Mouse (Mus musculus): ENCODE data around the gene Fig4.

Fig4 gene

GRCm38 (mm10) chr10:41302689-41303431, at the start of gene Fig4:
Fig4 (minus strand) TSS chr10:41303260.
- no peaks in the 10 kb centered on the region for H3K27me3 ChIP-seq (ENCODE audit: insufficient read depth, low read length)
- H3K4me1 ChIP-seq (replicated peaks; ENCODE audit: low read depth, low read length) = peaks cover 46% of the 10 kb centered on the region
- no peaks in the 10 kb centered on the region for H3K36me3 ChIP-seq (ENCODE audit: insufficient read depth, low read length)
- TF ChIP-seq POU5F1 (IDR thresholded peaks at IDR 0.05; ENCODE audit: borderline replicate concordance, low read length) (no peak), CTCF (conservative IDR thresholded peaks at IDR 0.05; ENCODE audit: low read length) (no peak), NANOG (IDR thresholded peaks at IDR 0.05; ENCODE audit: borderline replicate concordance, low read length) (no peak)
- peak within 1 kb of the TSS; percentile 98 for H3K4me3 ChIP-seq (replicated peaks; ENCODE audit: low read length)
- H3K9me3 ChIP-seq (ENCODE audit: low read length) = peaks cover 16% of the 10 kb centered on the region

GRCm38 (mm10) chr10:41341346-41341745, 38.3 kb upstream of the Fig4 start:
- no peaks in the 10 kb centered on the region for H3K27me3 ChIP-seq (ENCODE audit: insufficient read depth, low read length)
- TF ChIP-seq POU5F1 (IDR thresholded peaks at IDR 0.05; ENCODE audit: borderline replicate concordance, low read length) = no peak
- no peak for TF ChIP-seq CTCF (conservative IDR thresholded peaks at IDR 0.05; ENCODE audit: low read length)
- TF ChIP-seq NANOG (IDR thresholded peaks at IDR 0.05; ENCODE audit: borderline replicate concordance, low read length) = no peak
- no peak overlapping the region for H3K4me3 ChIP-seq (replicated peaks; ENCODE audit: low read length)
- no peaks in the 10 kb centered on the region for H3K36me3 ChIP-seq (ENCODE audit: insufficient read depth, low read length)
- H3K4me1 ChIP-seq (replicated peaks; ENCODE audit: low read depth, low read length) = no peaks in the 10 kb centered on the region
- H3K9me3 ChIP-seq (ENCODE audit: low read length) = peaks cover 5% of the 10 kb centered on the region; the same call in 1 of the 2 replicates

- Histone ChIP-seq H3K9me3 (ENCODE audit: low read length) (peaks cover 6% of the 10 kb centered on the region; the same call in 1 of the 2 replicates), H3K4me3 (replicated peaks; ENCODE audit: low read length) (no peak overlapping the region), H3K4me1 (replicated peaks; ENCODE audit: low read depth, low read length) (no peaks in the 10 kb centered on the region), H3K36me3 (ENCODE audit: insufficient read depth, low read length) (no peaks in the 10 kb centered on the region), H3K27me3 (ENCODE audit: insufficient read depth, low read length) (no peaks in the 10 kb centered on the region)
- TF ChIP-seq CTCF (conservative IDR thresholded peaks at IDR 0.05; ENCODE audit: low read length) (0 out of 2 replicates have a peak, but pooled peaks have one; percentile 7), POU5F1 (IDR thresholded peaks at IDR 0.05; ENCODE audit: borderline replicate concordance, low read length) (no peak)
Measured at GRCm38 (mm10) chr10:41332533-41333043, 29.5 kb upstream of the Fig4 start.

- Histone ChIP-seq H3K9me3 (ENCODE audit: low read length) (no peaks in the 10 kb centered on the region), H3K36me3 (ENCODE audit: insufficient read depth, low read length) (no peaks in the 10 kb centered on the region), H3K4me3 (replicated peaks; ENCODE audit: low read length) (no peak overlapping the region), H3K27me3 (ENCODE audit: insufficient read depth, low read length) (no peaks in the 10 kb centered on the region), H3K4me1 (replicated peaks; ENCODE audit: low read depth, low read length) (no peaks in the 10 kb centered on the region)
- TF ChIP-seq POU5F1 (IDR thresholded peaks at IDR 0.05; ENCODE audit: borderline replicate concordance, low read length) = no peak
- no peak for TF ChIP-seq CTCF (conservative IDR thresholded peaks at IDR 0.05; ENCODE audit: low read length)
- no peak for TF ChIP-seq NANOG (IDR thresholded peaks at IDR 0.05; ENCODE audit: borderline replicate concordance, low read length)
Measured at GRCm38 (mm10) chr10:41315866-41316265, 12.8 kb upstream of the Fig4 start.

- no peaks in the 10 kb centered on the region for H3K36me3 ChIP-seq (ENCODE audit: insufficient read depth, low read length)
- TF ChIP-seq POU5F1 (IDR thresholded peaks at IDR 0.05; ENCODE audit: borderline replicate concordance, low read length) (no peak), NANOG (IDR thresholded peaks at IDR 0.05; ENCODE audit: borderline replicate concordance, low read length) (no peak), CTCF (conservative IDR thresholded peaks at IDR 0.05; ENCODE audit: low read length) (no peak)
- peaks cover 22% of the 10 kb centered on the region for H3K9me3 ChIP-seq (ENCODE audit: low read length)
- H3K4me1 ChIP-seq (replicated peaks; ENCODE audit: low read depth, low read length) = peaks cover 12% of the 10 kb centered on the region
- no peaks in the 10 kb centered on the region for H3K27me3 ChIP-seq (ENCODE audit: insufficient read depth, low read length)
- H3K4me3 ChIP-seq (replicated peaks; ENCODE audit: low read length) = no peak overlapping the region
Measured at GRCm38 (mm10) chr10:41308205-41308604, 5.1 kb upstream of the Fig4 start.

- Histone ChIP-seq H3K27me3 (ENCODE audit: insufficient read depth, low read length) (no peaks in the 10 kb centered on the region), H3K36me3 (ENCODE audit: insufficient read depth, low read length) (no peaks in the 10 kb centered on the region), H3K4me1 (replicated peaks; ENCODE audit: low read depth, low read length) (peaks cover 32% of the 10 kb centered on the region), H3K9me3 (ENCODE audit: low read length) (peaks cover 22% of the 10 kb centered on the region), H3K4me3 (replicated peaks; ENCODE audit: low read length) (no peak overlapping the region)
- TF ChIP-seq CTCF (conservative IDR thresholded peaks at IDR 0.05; ENCODE audit: low read length) = no peak
- no peak for TF ChIP-seq POU5F1 (IDR thresholded peaks at IDR 0.05; ENCODE audit: borderline replicate concordance, low read length)
- TF ChIP-seq NANOG (IDR thresholded peaks at IDR 0.05; ENCODE audit: borderline replicate concordance, low read length) = no peak
Measured at GRCm38 (mm10) chr10:41304961-41305455, 1.9 kb upstream of the Fig4 start.

- peak within 1 kb of the TSS; percentile 98 for H3K4me3 ChIP-seq (replicated peaks; ENCODE audit: low read length)
- H3K9me3 ChIP-seq (ENCODE audit: low read length) = peaks cover 22% of the 10 kb centered on the region
- H3K27me3 ChIP-seq (ENCODE audit: insufficient read depth, low read length) = no peaks in the 10 kb centered on the region
- TF ChIP-seq CTCF (conservative IDR thresholded peaks at IDR 0.05; ENCODE audit: low read length) (peak; percentile 94), NANOG (IDR thresholded peaks at IDR 0.05; ENCODE audit: borderline replicate concordance, low read length) (no peak)
- peaks cover 44% of the 10 kb centered on the region for H3K4me1 ChIP-seq (replicated peaks; ENCODE audit: low read depth, low read length)
- H3K36me3 ChIP-seq (ENCODE audit: insufficient read depth, low read length) = no peaks in the 10 kb centered on the region
Measured at GRCm38 (mm10) chr10:41303639-41304444, 782 bp upstream of the Fig4 start, which contains the start of gene Ak9. Ak9 (plus strand) TSS chr10:41303980.

GRCm38 (mm10) chr10:41300161-41300560, 2.9 kb downstream of the Fig4 start:
- H3K9me3 ChIP-seq (ENCODE audit: low read length) = no peaks in the 10 kb centered on the region
- no peaks in the 10 kb centered on the region for H3K36me3 ChIP-seq (ENCODE audit: insufficient read depth, low read length)
- H3K4me1 ChIP-seq (replicated peaks; ENCODE audit: low read depth, low read length) = peaks cover 52% of the 10 kb centered on the region
- TF ChIP-seq CTCF (conservative IDR thresholded peaks at IDR 0.05; ENCODE audit: low read length) (no peak), NANOG (IDR thresholded peaks at IDR 0.05; ENCODE audit: borderline replicate concordance, low read length) (no peak), POU5F1 (IDR thresholded peaks at IDR 0.05; ENCODE audit: borderline replicate concordance, low read length) (no peak)
- H3K4me3 ChIP-seq (replicated peaks; ENCODE audit: low read length) = 0 out of 2 replicates have a peak overlapping the region, but pooled peaks have one; percentile 13
- no peaks in the 10 kb centered on the region for H3K27me3 ChIP-seq (ENCODE audit: insufficient read depth, low read length)
